Mouse (Mus musculus): ENCODE results near the gene Dtx3. TPM values are rescaled to one million over a fixed set of nuclear protein-coding genes. Genes with fewer than 3 reads are reported as not detected.

Dtx3 gene
- total RNA-seq (2014; rRNA removed) (198 and 245 TPM in 2 replicates), polyA plus RNA-seq (2015; fragmentation: Nextera tagmentation; extraction: Ambion mirVana) (175 and 178 TPM in 2 replicates)

DNA sequence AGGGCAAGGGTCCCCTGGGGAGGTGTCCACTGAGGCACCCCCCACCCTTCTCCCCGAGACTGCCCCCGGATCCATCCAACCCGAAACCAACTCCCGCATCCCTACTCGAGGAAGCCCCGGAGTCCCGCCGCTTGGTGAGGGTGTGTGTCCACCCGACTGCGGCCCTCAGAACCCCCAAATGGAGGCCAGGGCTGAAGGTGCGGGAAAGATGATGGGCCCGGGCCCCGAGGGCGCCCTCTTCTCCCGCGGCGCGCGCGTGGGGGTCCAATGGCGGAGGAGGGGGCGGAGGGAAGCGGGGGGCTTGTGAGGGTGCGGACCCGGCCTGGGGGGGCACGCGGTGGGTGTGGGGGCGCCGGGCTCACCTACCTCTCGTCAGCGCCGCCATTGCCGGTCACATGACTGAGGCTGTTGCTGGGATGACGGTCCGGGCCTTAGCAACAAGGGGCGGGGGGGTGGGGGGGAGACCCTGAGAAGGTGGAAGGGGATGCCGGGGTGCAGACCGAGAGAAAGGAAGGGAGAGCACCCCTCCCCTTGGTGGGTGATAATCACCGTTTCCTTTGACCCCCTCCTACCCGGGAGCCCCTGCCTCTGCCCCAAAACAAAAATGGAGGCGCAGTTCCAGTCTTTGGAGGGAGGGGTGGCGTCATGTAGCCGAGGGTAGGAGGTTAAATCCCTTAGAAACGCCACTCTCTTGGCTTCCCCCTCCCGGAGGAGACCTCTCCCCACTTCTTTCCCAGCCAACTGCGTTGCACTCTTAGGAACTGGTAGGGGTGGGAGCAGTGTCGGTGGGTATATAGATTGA lies at the start of gene Dtx3:
Gene Dtx3 (minus strand): TSS at position 401 of the 802 bp plus-strand sequence.
- H3K4me1 ChIP-seq (ENCODE audit: insufficient read depth), result no peaks in the 10 kb centered on the region; the same call in 1 of the 2 replicates
- DNase-seq (peak; percentile 68), ATAC-seq (peak; percentile 79)
- H3K27me3 ChIP-seq (ENCODE audit: insufficient read depth, low read length), result no peaks in the 10 kb centered on the region
- WGBS, result 2% methylated on average over 38 of the region's 47 CpGs
- peak within 1 kb of the TSS; percentile 88 for H3K4me3 ChIP-seq (ENCODE audit: low read depth, low read length)
- peaks cover 55% of the 10 kb centered on the region for H3K36me3 ChIP-seq (ENCODE audit: insufficient read depth)
- peak within 1 kb of the TSS; percentile 94 for H3K4me2 ChIP-seq (ENCODE audit: low read depth)
- H3K27ac ChIP-seq (ENCODE audit: low read depth, low read length), result peak within 1 kb of the TSS; percentile 87
- no peaks in the 10 kb centered on the region for H3K9me3 ChIP-seq (ENCODE audit: low read length)
- H3K9ac ChIP-seq, result peak within 1 kb of the TSS; percentile 97
- no peak for TF ChIP-seq CTCF (IDR thresholded peaks at IDR 0.05; ENCODE audit: low read depth)

DNA sequence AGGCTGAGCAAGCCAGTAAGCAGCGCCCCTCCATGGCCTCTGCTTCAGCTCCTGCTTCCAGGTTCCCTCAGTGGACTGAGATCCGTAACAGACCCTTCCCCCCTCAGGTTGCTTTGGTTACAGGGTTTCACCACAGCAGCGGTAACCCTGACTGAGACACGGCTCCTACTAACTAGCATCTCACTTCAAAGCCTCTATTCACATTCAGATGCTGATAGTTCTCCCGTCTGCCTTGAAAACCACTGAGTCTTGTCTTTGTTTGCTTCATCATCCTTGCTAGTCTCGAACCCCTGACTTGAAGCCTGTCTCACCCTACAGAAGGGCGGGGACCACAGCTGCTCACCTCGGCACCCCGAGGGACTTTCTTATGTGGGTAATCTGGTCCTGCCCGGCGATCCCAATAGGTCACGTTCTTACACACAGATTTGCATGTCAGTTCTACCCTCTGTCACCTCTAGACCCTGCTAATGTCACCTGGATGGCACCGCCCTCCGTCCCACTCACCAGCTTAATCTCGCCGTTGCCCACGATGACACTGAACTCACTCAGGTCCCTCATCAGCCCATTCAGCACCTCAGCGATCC lies 42.8 kb upstream of the Dtx3 start:
- Histone ChIP-seq H3K9ac (no peak overlapping the region), H3K9me3 (ENCODE audit: low read length) (no peaks in the 10 kb centered on the region), H3K27ac (ENCODE audit: low read depth, low read length) (no peak overlapping the region), H3K4me1 (ENCODE audit: insufficient read depth) (no peaks in the 10 kb centered on the region), H3K27me3 (ENCODE audit: insufficient read depth, low read length) (no peaks in the 10 kb centered on the region), H3K4me3 (ENCODE audit: low read depth, low read length) (no peak overlapping the region), H3K4me2 (ENCODE audit: low read depth) (no peak overlapping the region), H3K36me3 (ENCODE audit: insufficient read depth) (peaks cover 92% of the 10 kb centered on the region)
- WGBS, result 76% methylated on average over 18 of the region's 18 CpGs
- DNase-seq, result no peak
- TF ChIP-seq CTCF (IDR thresholded peaks at IDR 0.05; ENCODE audit: low read depth), result no peak
- no peak for ATAC-seq

GRCm38 (mm10) chr10:127236541-127236940 lies 41.0 kb upstream of the Dtx3 start:
- Histone ChIP-seq H3K36me3 (ENCODE audit: insufficient read depth) (peaks cover 90% of the 10 kb centered on the region), H3K27me3 (ENCODE audit: insufficient read depth, low read length) (no peaks in the 10 kb centered on the region), H3K4me3 (ENCODE audit: low read depth, low read length) (no peak overlapping the region), H3K27ac (ENCODE audit: low read depth, low read length) (no peak overlapping the region), H3K4me2 (ENCODE audit: low read depth) (no peak overlapping the region), H3K9me3 (ENCODE audit: low read length) (no peaks in the 10 kb centered on the region), H3K4me1 (ENCODE audit: insufficient read depth) (no peaks in the 10 kb centered on the region), H3K9ac (no peak overlapping the region)
- DNase-seq (no peak), ATAC-seq (no peak)
- TF ChIP-seq CTCF (IDR thresholded peaks at IDR 0.05; ENCODE audit: low read depth), result no peak
- 50% methylated on average over 9 of the region's 9 CpGs for WGBS

GRCm38 (mm10) chr10:127233141-127233540 lies 37.6 kb upstream of the Dtx3 start:
- H3K9ac ChIP-seq, result no peak overlapping the region
- H3K27me3 ChIP-seq (ENCODE audit: insufficient read depth, low read length), result no peaks in the 10 kb centered on the region
- DNase-seq (no peak), ATAC-seq (no peak)
- no peak overlapping the region for H3K4me3 ChIP-seq (ENCODE audit: low read depth, low read length)
- H3K4me1 ChIP-seq (ENCODE audit: insufficient read depth), result no peaks in the 10 kb centered on the region
- no peak overlapping the region for H3K27ac ChIP-seq (ENCODE audit: low read depth, low read length)
- peaks cover 90% of the 10 kb centered on the region for H3K36me3 ChIP-seq (ENCODE audit: insufficient read depth)
- H3K9me3 ChIP-seq (ENCODE audit: low read length), result no peaks in the 10 kb centered on the region
- WGBS, result 83% methylated on average over 9 of the region's 9 CpGs
- peak; percentile 39 for TF ChIP-seq CTCF (IDR thresholded peaks at IDR 0.05; ENCODE audit: low read depth)
- no peak overlapping the region for H3K4me2 ChIP-seq (ENCODE audit: low read depth)

GRCm38 (mm10) chr10:127231741-127232140 lies 36.2 kb upstream of the Dtx3 start:
- H3K27ac ChIP-seq (ENCODE audit: low read depth, low read length), result no peak overlapping the region
- H3K36me3 ChIP-seq (ENCODE audit: insufficient read depth), result peaks cover 89% of the 10 kb centered on the region
- no peaks in the 10 kb centered on the region for H3K27me3 ChIP-seq (ENCODE audit: insufficient read depth, low read length)
- no peaks in the 10 kb centered on the region for H3K9me3 ChIP-seq (ENCODE audit: low read length)
- no peaks in the 10 kb centered on the region for H3K4me1 ChIP-seq (ENCODE audit: insufficient read depth)
- H3K9ac ChIP-seq, result no peak overlapping the region
- no peak for ATAC-seq
- H3K4me2 ChIP-seq (ENCODE audit: low read depth), result no peak overlapping the region
- DNase-seq, result no peak
- 88% methylated on average over 14 of the region's 14 CpGs for WGBS
- TF ChIP-seq CTCF (IDR thresholded peaks at IDR 0.05; ENCODE audit: low read depth), result no peak
- no peak overlapping the region for H3K4me3 ChIP-seq (ENCODE audit: low read depth, low read length)

DNA sequence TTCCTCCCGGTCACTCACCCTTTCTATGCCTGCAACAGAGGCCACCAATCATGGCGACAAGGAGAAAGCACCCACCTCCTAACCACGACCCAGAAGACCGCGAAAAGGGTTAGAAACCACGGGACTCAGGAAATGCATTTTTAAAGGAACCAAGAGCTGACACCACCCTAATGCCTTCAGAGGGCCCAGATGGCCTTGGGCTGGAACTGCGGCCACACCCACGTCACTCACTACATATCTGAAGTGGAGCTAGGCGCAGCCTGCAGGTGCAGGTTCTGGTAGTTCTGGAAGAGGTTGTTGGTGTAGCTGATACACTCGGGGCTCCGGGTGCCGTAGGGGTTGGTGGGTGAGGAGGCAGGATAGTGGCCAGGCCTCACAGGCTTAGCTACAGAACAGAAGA lies 35.2 kb upstream of the Dtx3 start:
- DNase-seq (no peak), ATAC-seq (no peak)
- TF ChIP-seq CTCF (IDR thresholded peaks at IDR 0.05; ENCODE audit: low read depth), result no peak
- Histone ChIP-seq H3K9me3 (ENCODE audit: low read length) (no peaks in the 10 kb centered on the region), H3K4me1 (ENCODE audit: insufficient read depth) (no peaks in the 10 kb centered on the region), H3K36me3 (ENCODE audit: insufficient read depth) (peaks cover 89% of the 10 kb centered on the region), H3K4me2 (ENCODE audit: low read depth) (no peak overlapping the region), H3K4me3 (ENCODE audit: low read depth, low read length) (no peak overlapping the region), H3K27ac (ENCODE audit: low read depth, low read length) (no peak overlapping the region), H3K9ac (no peak overlapping the region), H3K27me3 (ENCODE audit: insufficient read depth, low read length) (no peaks in the 10 kb centered on the region)
- WGBS, result 94% methylated on average over 12 of the region's 12 CpGs

GRCm38 (mm10) chr10:127228897-127229296 lies 33.4 kb upstream of the Dtx3 start:
- H3K27ac ChIP-seq (ENCODE audit: low read depth, low read length), result no peak overlapping the region
- H3K9ac ChIP-seq, result no peak overlapping the region
- DNase-seq (peak; percentile 76), ATAC-seq (peak; percentile 47; the same call in 1 of the 2 replicates)
- H3K27me3 ChIP-seq (ENCODE audit: insufficient read depth, low read length), result no peaks in the 10 kb centered on the region
- peak; percentile 85 for TF ChIP-seq CTCF (IDR thresholded peaks at IDR 0.05; ENCODE audit: low read depth)
- no peaks in the 10 kb centered on the region for H3K9me3 ChIP-seq (ENCODE audit: low read length)
- WGBS, result 25% methylated on average over 4 of the region's 4 CpGs
- H3K4me1 ChIP-seq (ENCODE audit: insufficient read depth), result no peaks in the 10 kb centered on the region
- H3K4me3 ChIP-seq (ENCODE audit: low read depth, low read length), result no peak overlapping the region
- peaks cover 82% of the 10 kb centered on the region for H3K36me3 ChIP-seq (ENCODE audit: insufficient read depth)
- H3K4me2 ChIP-seq (ENCODE audit: low read depth), result no peak overlapping the region

All from forebrain, postnatal 0 days (tissue).